Mouse (Mus musculus) liver, embryonic 13.5 days (tissue): ENCODE measurements around the gene Gnas. TPM values are rescaled to one million over a fixed set of nuclear protein-coding genes. Genes with fewer than 3 reads are reported as not detected.

Experiments
- ATAC-seq: fragments of 200-750 bp; cut with Nextera tagmentation; 2 replicates; pipeline ENCODE4 v1.8.0; 2017; ENCODE audit warnings: low read depth, mild to moderate bottlenecking, moderate number of reproducible peaks, moderate library complexity
- DNase-seq: peaks from one replicate; pipeline ENCODE4 v3.0.0; 2022
- H3K27ac ChIP-seq: fragments of 300-500 bp; sonication (generic); 2 replicates; pipeline ENCODE4 v1.5.1; 2015; ENCODE audit warnings: moderate library complexity, mild to moderate bottlenecking, inconsistent platforms
- H3K27me3 ChIP-seq: fragments of 300-500 bp; sonication (generic); 2 replicates; pipeline ENCODE4 v1.6.1; 2015; ENCODE audit warnings: mild to moderate bottlenecking, inconsistent platforms
- H3K36me3 ChIP-seq: fragments of 300-500 bp; sonication (generic); 2 replicates; pipeline ENCODE4 v1.6.1; 2015; ENCODE audit warnings: mild to moderate bottlenecking, inconsistent platforms
- H3K4me1 ChIP-seq: fragments of 300-500 bp; sonication (generic); replicated peaks from 2 replicates; pipeline ENCODE4 v1.6.1; 2015; ENCODE audit warnings: inconsistent platforms
- H3K4me2 ChIP-seq: fragments of 300-500 bp; sonication (generic); 2 replicates; pipeline ENCODE4 v1.6.1; 2015; ENCODE audit warnings: inconsistent platforms, mild to moderate bottlenecking, moderate library complexity
- H3K4me3 ChIP-seq: fragments of 300-500 bp; sonication (generic); replicated peaks from 2 replicates; pipeline ENCODE4 v1.5.1; 2015; ENCODE audit warnings: mild to moderate bottlenecking, inconsistent platforms
- H3K9ac ChIP-seq: fragments of 300-500 bp; sonication (generic); 2 replicates; pipeline ENCODE4 v1.6.1; 2015; ENCODE audit warnings: mild to moderate bottlenecking, inconsistent platforms
- H3K9me3 ChIP-seq: fragments of 300-500 bp; sonication (generic); replicated peaks from 2 replicates; pipeline ENCODE4 v1.6.1; 2016; ENCODE audit warnings: inconsistent platforms
- WGBS: fragments of 180-500 bp; shearing (Covaris S2); methylation state at CpG from one replicate; pipeline ENCODE4 v1.1.7; 2015; ENCODE audit not compliant: insufficient replicate concordance; 5-methylcytosine and 5-hydroxymethylcytosine counted together
- polyA plus RNA-seq: library from polyadenylated mRNA; unstranded; fragments of >200 nt; fragmentation: Nextera tagmentation; extraction: Ambion mirVana; gene quantifications from 2 replicates; pipeline ENCODE4 v1.2.1, GENCODE M21; 2015

Gene Gnas
- polyA plus RNA-seq, 1 experiment from 2014 or later = 343 TPM

DNA sequence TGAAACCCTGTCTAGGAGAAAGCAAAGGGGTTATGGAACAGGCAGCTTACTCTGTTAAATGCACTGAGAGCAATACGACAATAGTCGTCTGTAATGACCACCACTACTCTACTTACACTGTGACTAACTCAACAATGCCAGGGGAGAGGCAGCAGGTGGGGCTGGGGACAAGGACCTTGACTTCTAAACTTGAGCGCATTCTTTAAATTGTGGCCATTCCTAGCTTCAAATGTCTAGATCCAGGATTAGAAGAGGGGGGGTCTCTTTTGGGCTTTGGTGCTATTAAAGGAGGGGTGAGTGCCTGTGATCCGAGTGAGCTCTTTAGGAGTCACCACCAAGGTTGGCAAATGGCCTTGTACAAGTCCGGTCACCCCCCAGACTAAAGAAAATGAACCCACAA lies 11.0 kb upstream of the Gnas start:
- H3K4me2 ChIP-seq = no peak overlapping the region
- ATAC-seq = no peak
- no peak overlapping the region for H3K9ac ChIP-seq
- DNase-seq = no peak
- no peak overlapping the region for H3K27ac ChIP-seq
- H3K4me1 ChIP-seq = no peaks in the 10 kb centered on the region
- H3K9me3 ChIP-seq = no peaks in the 10 kb centered on the region
- no peaks in the 10 kb centered on the region for H3K27me3 ChIP-seq
- H3K4me3 ChIP-seq = no peak overlapping the region
- 74% methylated on average over 5 of the region's 5 CpGs for WGBS
- peaks cover 24% of the 10 kb centered on the region for H3K36me3 ChIP-seq

DNA sequence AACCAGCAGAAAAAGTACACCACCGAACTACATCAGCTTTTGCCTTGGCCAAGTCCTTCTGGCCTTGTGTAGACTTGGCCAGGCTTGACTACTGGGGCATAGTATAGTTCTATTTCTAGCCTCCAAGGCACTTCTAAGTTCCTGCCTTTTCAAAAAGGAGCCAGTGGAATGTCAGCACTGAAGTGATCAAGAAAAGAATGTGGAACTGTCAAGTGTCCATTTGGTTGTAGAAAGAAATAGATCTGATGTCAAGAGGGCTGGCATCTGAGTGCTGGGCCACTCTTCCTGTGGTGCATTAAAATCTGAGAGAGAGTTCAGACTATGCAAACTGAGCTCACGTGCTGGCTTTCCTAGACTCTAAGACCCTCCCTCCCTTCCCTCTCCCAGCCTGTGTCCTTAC lies 10.2 kb upstream of the Gnas start:
- Histone ChIP-seq H3K9ac (no peak overlapping the region), H3K4me2 (no peak overlapping the region), H3K4me1 (no peaks in the 10 kb centered on the region), H3K27ac (no peak overlapping the region), H3K27me3 (no peaks in the 10 kb centered on the region), H3K36me3 (peaks cover 15% of the 10 kb centered on the region), H3K4me3 (no peak overlapping the region), H3K9me3 (no peaks in the 10 kb centered on the region)
- ATAC-seq = no peak
- WGBS = 65% methylated on average over 2 of the region's 2 CpGs
- DNase-seq = no peak

DNA sequence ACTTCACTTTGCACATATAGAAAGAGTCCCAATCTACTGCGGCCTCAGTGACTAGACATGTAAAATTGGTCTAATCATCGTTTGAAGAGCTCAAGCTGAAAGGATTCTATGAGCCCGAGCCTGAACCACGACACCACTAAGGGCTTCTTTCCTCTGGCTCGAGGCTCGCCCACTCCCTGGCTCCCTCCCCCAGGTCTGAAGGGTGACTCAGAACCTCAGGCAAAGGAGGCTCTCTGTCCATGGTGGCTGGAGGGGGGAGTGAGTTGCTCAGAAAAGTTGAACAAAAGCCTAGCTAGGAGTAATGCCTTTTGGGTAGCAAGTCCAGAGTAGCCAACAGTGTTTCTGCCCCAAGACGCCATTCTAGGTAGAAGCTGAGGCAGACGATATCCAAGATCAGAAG lies 4.3 kb upstream of the Gnas start:
- ATAC-seq (no peak), DNase-seq (no peak)
- H3K36me3 ChIP-seq = peaks cover 63% of the 10 kb centered on the region
- no peak overlapping the region for H3K9ac ChIP-seq
- peaks cover 7% of the 10 kb centered on the region; the same call in 1 of the 2 replicates for H3K9me3 ChIP-seq
- no peaks in the 10 kb centered on the region for H3K4me1 ChIP-seq
- no peak overlapping the region for H3K4me2 ChIP-seq
- 75% methylated on average over 8 of the region's 8 CpGs for WGBS
- no peak overlapping the region for H3K4me3 ChIP-seq
- peaks cover 18% of the 10 kb centered on the region for H3K27me3 ChIP-seq
- no peak overlapping the region for H3K27ac ChIP-seq

DNA sequence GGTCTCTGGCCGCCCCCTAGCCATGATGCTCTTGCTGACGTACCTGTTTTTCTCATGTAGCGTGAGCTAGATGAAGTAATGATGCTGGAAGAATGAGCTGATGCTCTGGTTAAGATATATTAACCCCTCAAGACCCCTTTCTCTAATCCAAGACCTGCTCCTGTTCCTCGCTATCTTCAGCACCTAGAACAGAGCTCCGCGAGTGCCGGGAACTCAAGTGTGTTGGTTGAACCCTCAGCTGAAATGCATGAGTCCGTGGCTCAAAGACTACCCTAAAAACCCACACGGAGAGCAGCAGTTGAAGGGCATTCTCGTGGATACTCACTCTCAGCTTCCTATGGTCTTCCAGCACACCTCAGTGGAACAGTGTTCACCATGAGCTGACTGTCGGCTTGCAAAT lies 779 bp upstream of the Gnas start:
- ATAC-seq (no peak), DNase-seq (no peak)
- Histone ChIP-seq H3K4me1 (no peaks in the 10 kb centered on the region; the same call in 1 of the 2 replicates), H3K9me3 (peaks cover 30% of the 10 kb centered on the region), H3K9ac (no peak overlapping the region), H3K27ac (no peak overlapping the region), H3K4me3 (no peak overlapping the region), H3K36me3 (peaks cover 89% of the 10 kb centered on the region), H3K27me3 (peaks cover 53% of the 10 kb centered on the region), H3K4me2 (peak overlapping the region; percentile 35)
- 46% methylated on average over 11 of the region's 11 CpGs for WGBS

DNA sequence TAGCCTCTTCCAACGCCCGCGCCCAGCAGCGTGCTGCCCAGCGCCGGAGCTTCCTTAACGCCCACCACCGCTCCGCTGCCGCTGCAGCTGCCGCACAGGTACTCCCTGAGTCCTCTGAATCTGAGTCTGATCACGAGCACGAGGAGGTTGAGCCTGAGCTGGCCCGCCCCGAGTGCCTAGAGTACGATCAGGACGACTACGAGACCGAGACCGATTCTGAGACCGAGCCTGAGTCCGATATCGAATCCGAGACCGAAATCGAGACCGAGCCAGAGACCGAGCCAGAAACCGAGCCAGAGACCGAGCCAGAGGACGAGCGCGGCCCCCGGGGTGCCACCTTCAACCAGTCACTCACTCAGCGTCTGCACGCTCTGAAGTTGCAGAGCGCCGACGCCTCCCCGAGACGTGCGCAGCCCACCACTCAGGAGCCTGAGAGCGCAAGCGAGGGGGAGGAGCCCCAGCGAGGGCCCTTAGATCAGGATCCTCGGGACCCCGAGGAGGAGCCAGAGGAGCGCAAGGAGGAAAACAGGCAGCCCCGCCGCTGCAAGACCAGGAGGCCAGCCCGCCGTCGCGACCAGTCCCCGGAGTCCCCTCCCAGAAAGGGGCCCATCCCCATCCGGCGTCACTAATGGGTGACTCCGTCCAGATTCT lies 812 bp downstream of the Gnas start:
- WGBS = 52% methylated on average over 57 of the region's 58 CpGs
- peaks cover 96% of the 10 kb centered on the region for H3K36me3 ChIP-seq

DNA sequence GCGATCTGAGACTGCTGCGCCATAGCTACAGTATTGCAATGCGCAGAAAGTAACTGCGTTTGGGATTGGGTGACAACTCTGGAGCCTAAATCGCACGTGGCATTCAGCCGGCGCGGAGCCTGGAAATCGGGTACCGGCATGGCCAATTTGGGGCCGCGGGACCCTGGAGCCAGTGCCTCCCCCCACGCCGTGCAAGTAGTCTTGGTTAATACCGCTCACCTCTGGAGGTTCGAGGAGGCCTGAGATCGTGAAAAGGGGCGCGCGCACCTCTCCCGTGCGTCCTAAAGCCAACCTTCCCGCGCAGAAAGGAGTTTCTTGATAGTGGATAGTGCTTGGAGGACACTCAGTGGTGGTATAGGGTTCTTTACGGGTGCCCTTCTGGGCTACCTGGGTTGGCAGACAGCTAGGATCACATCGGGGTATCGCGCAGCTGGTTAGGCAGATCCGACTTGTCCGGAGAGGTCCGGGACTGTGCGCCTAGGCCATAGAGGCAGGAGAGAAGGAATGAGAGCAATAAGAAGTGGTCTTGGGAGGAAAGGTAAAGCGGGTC lies 1.9 kb downstream of the Gnas start:
- DNase-seq (no peak), ATAC-seq (no peak)
- WGBS = 55% methylated on average over 34 of the region's 34 CpGs
- no peak overlapping the region for H3K9ac ChIP-seq
- peaks cover 30% of the 10 kb centered on the region for H3K9me3 ChIP-seq
- H3K36me3 ChIP-seq = peaks cover 91% of the 10 kb centered on the region
- peaks cover 6% of the 10 kb centered on the region; the same call in 1 of the 2 replicates for H3K4me1 ChIP-seq
- peak overlapping the region; percentile 11; the same call in 1 of the 2 replicates for H3K4me2 ChIP-seq
- H3K4me3 ChIP-seq = 0 out of 2 replicates have a peak overlapping the region, but pooled peaks have one; percentile 29
- no peak overlapping the region for H3K27ac ChIP-seq
- H3K27me3 ChIP-seq = peaks cover 63% of the 10 kb centered on the region

More for the DNA sequence above, 812 bp downstream of the Gnas start:
- peaks cover 63% of the 10 kb centered on the region for H3K27me3 ChIP-seq
- no peak overlapping the region for H3K9ac ChIP-seq
- peak overlapping the region; percentile 29 for H3K4me3 ChIP-seq
- no peak overlapping the region for H3K27ac ChIP-seq
- peaks cover 30% of the 10 kb centered on the region for H3K9me3 ChIP-seq
- DNase-seq (no peak), ATAC-seq (no peak)
- peaks cover 6% of the 10 kb centered on the region; the same call in 1 of the 2 replicates for H3K4me1 ChIP-seq
- peak overlapping the region; percentile 35 for H3K4me2 ChIP-seq

DNA sequence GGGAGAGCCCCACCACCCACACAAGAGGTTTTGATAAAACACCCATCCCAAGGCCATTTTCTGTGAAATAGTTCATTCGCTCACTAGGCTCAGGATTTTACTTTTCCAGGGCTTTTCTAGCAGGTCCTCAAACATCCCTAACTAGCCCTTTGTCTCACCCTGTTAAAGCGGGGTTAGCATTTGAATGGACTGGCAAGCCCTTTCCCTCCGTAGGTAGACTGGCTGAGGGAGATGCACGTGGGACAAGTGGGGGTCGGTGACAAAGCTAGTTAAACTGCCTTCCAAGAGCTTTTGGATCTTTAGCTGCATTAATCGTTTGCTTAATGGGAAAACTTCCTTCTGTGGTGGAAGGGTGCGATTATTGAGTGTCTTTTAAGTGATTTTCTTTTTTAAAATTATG lies 3.8 kb downstream of the Gnas start:
- ATAC-seq (no peak), DNase-seq (no peak)
- Histone ChIP-seq H3K27me3 (peaks cover 63% of the 10 kb centered on the region), H3K4me2 (no peak overlapping the region), H3K9ac (no peak overlapping the region), H3K4me3 (no peak overlapping the region), H3K9me3 (peaks cover 30% of the 10 kb centered on the region), H3K27ac (no peak overlapping the region), H3K36me3 (peaks cover 86% of the 10 kb centered on the region), H3K4me1 (peaks cover 25% of the 10 kb centered on the region)
- WGBS = 42% methylated on average over 7 of the region's 7 CpGs

DNA sequence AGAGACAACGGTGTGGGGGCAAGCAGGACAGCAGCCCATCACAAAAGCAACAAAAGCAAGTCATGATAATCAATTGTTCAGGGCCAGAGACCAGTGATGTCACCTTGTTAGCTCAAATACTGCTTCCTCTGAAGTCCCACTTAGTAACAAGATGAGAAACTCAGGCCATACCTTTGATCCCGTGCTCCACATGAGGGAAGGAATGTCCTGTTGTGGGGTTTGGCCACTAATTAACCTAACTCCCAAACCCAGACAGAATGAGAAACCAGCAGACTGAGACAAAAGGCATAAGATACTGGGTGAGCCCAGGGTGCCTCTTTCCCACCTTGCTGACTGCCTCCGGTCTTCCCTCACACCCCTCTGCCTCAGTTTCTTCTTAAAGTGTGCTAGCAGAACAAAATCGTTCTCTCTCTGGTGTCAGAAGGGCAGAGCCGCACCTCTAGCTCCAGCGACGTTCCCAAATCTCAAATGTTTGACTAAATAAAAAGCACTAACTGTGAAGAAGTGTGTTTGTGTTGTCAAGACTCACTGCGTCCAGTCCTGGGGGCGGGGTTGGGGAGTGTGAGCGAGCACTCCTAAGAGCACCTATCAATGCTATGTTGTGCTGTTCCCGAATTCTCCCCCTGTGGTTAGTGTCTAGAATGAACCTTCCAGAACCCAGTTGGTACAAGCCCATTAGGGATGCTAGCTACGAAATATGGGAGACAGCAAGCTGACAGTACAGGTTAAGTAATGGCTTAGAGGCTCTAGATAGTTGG lies 4.7 kb downstream of the Gnas start:
- peaks cover 55% of the 10 kb centered on the region for H3K27me3 ChIP-seq
- no peak overlapping the region for H3K27ac ChIP-seq
- ATAC-seq = no peak
- H3K9me3 ChIP-seq = peaks cover 30% of the 10 kb centered on the region
- 49% methylated on average over 12 of the region's 12 CpGs for WGBS
- H3K4me1 ChIP-seq = peaks cover 31% of the 10 kb centered on the region
- H3K9ac ChIP-seq = no peak overlapping the region
- no peak for DNase-seq
- no peak overlapping the region for H3K4me2 ChIP-seq
- H3K36me3 ChIP-seq = peaks cover 79% of the 10 kb centered on the region
- H3K4me3 ChIP-seq = no peak overlapping the region

DNA sequence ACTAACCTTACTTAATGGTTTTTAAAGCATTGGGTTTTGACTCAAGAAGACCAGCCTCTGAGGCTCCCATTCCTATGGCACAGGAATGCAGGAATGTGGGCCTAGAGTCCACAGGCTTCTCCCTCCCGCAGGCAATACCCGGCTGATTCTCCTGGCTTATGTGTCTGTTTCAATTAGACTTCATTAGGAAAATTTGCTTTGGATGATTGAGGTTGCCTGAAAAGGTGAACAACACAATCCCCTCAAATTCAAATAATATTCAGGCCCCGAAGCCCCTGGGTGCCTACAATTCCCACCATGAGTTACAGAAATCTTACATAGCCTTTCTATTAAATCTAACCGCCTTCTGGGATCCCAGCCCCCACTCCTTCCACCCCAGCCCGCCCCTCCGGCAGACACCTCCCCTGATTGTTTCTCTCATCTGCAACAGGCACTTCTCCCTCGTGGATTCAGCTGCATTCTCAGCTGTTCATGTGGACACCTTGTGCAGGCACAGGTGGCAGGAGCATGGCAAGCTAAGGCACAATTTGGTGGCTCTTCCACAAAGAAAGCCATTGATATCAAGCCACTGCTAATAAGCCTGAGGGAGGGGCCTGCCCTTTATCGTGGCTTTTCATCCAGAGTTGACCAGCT lies 7.0 kb downstream of the Gnas start:
- H3K9me3 ChIP-seq = peaks cover 18% of the 10 kb centered on the region
- WGBS = 62% methylated on average over 8 of the region's 8 CpGs
- peaks cover 32% of the 10 kb centered on the region for H3K27me3 ChIP-seq
- no peak overlapping the region; the same call in 1 of the 2 replicates for H3K4me3 ChIP-seq
- DNase-seq (no peak), ATAC-seq (no peak)
- H3K36me3 ChIP-seq = peaks cover 56% of the 10 kb centered on the region
- H3K4me2 ChIP-seq = 0 out of 2 replicates have a peak overlapping the region, but pooled peaks have one; percentile 60
- no peak overlapping the region for H3K27ac ChIP-seq
- peaks cover 31% of the 10 kb centered on the region for H3K4me1 ChIP-seq
- no peak overlapping the region for H3K9ac ChIP-seq

DNA sequence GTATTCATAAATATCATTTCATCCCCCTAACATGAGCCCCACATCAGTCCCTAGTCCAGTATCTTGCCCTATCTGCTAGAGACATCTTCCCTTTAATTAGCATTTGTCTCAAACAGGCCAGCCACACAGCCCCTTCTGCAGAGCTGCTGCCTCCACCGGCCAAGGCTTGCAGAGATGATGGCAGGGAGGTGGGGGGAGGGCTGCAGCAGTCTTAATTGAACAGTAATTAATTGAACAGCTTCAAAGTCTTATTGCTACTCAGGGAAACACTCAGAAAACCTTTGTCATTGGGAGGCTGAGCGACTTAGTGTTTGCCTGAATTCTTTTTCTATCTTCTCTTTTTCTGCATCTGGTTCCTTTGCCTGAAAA lies 7.5 kb downstream of the Gnas start:
- H3K4me3 ChIP-seq = no peak overlapping the region; the same call in 1 of the 2 replicates
- DNase-seq (no peak), ATAC-seq (no peak)
- H3K9ac ChIP-seq = no peak overlapping the region
- H3K9me3 ChIP-seq = peaks cover 17% of the 10 kb centered on the region; the same call in 1 of the 2 replicates
- peaks cover 36% of the 10 kb centered on the region for H3K4me1 ChIP-seq
- WGBS = 39% methylated on average over 2 of the region's 2 CpGs
- peaks cover 51% of the 10 kb centered on the region for H3K36me3 ChIP-seq
- peaks cover 27% of the 10 kb centered on the region for H3K27me3 ChIP-seq
- no peak overlapping the region for H3K27ac ChIP-seq
- H3K4me2 ChIP-seq = peak overlapping the region; percentile 60; the same call in 1 of the 2 replicates

DNA sequence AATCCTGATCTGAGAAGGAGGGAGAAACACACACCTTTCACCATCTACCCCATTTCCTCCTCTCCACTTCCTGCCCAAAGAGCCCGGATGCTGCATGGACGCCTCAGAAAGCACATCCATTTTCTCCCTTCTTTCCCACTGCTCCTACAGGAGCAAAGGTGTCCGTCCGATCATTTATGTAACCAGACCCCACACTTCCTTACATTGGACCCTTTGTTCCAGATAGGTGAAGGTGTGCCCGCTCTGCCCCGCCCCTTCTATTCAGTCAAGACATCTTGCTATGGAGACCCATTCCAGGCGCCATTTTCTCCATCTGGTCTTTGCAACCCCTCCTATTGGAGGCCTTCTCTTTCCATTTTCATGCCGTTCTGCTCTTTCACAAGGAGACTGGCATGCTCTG lies 10.3 kb downstream of the Gnas start:
- Histone ChIP-seq H3K4me1 (peaks cover 52% of the 10 kb centered on the region), H3K36me3 (peaks cover 31% of the 10 kb centered on the region), H3K4me3 (peak overlapping the region; percentile 72), H3K9me3 (peaks cover 39% of the 10 kb centered on the region), H3K9ac (peak overlapping the region; percentile 81), H3K27ac (peak overlapping the region; percentile 77), H3K27me3 (peaks cover 21% of the 10 kb centered on the region), H3K4me2 (peak overlapping the region; percentile 83)
- 39% methylated on average over 8 of the region's 8 CpGs for WGBS
- no peak for DNase-seq
- ATAC-seq = no peak
